Mouse (Mus musculus) retina, postnatal 7 days (tissue): ENCODE data around the gene Pdzd3.

Experiments used
- DNase-seq: peaks from one replicate; pipeline ENCODE4 v3.0.0-alpha.2; 2012; ENCODE audit warnings: low read depth, low spot score

The Pdzd3 gene

DNA sequence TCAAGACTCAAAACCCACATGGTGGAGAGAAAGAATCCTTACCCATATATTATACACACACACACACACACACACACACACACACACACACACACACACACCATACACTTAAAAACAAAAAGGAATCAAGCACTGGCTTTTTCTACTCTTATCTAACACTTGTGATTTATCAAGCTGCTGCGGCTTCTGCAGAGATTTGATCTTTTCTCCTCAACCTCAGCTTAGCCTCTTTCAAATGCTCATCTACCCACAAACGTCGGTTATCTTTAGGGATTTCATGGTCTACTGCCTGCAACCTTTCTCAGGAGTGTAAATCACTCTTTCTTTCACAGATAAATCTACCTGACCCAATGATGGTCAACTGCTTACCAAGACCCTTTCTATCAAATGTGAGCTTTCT lies 50.8 kb downstream of the Pdzd3 start:
- no peak for DNase-seq

DNA sequence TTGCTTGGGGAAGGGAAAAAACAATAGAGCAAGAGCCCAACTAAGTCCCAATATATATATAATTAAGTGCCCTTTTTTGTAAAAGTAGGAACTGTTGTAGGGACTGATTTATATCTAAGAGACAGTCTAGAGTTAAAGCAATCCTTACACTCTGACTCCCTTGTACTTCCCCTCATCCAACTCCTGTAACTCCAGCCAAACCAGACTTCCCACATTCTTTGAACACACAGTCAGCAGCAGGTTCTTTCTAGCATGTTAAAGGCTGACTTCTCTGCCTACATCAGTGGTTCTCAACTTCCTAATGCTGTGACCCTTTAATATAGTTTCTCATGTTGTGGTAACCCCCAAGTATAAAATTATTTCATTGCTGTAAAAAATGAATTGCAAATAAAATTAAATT lies 51.7 kb downstream of the Pdzd3 start:
- no peak for DNase-seq

GRCm38 (mm10) chr9:44199166-44199565 lies 52.1 kb downstream of the Pdzd3 start:
- DNase-seq = no peak
